Mouse (Mus musculus): Measurements from ENCODE around the gene Hivep2.

Gene Hivep2

GRCm38 (mm10) chr10:14168197-14168844, 202.4 kb downstream of the Hivep2 start:
- DNase-seq (ENCODE audit: low spot score) = no peak

GRCm38 (mm10) chr10:14168869-14169566, 203.1 kb downstream of the Hivep2 start:
- DNase-seq (ENCODE audit: low spot score) = no peak

- no peak for DNase-seq (ENCODE audit: low spot score)
Measured at GRCm38 (mm10) chr10:14174124-14174523, 208.2 kb downstream of the Hivep2 start.

- no peak for DNase-seq (ENCODE audit: low spot score)
Measured at GRCm38 (mm10) chr10:14179424-14180339, 213.8 kb downstream of the Hivep2 start.

GRCm38 (mm10) chr10:14186352-14186976, 220.6 kb downstream of the Hivep2 start:
- DNase-seq (ENCODE audit: low spot score) = no peak

GRCm38 (mm10) chr10:14189050-14189449, 223.2 kb downstream of the Hivep2 start:
- DNase-seq (ENCODE audit: low spot score) = no peak

GRCm38 (mm10) chr10:14191202-14191601, 225.3 kb downstream of the Hivep2 start:
- DNase-seq (ENCODE audit: low spot score) = no peak

GRCm38 (mm10) chr10:14192156-14192555, 226.3 kb downstream of the Hivep2 start:
- no peak for DNase-seq (ENCODE audit: low spot score)

GRCm38 (mm10) chr10:14193702-14194101, 227.8 kb downstream of the Hivep2 start:
- no peak for DNase-seq (ENCODE audit: low spot score)

- DNase-seq (ENCODE audit: low spot score) = no peak
Measured at GRCm38 (mm10) chr10:14195778-14196650, 230.1 kb downstream of the Hivep2 start.

GRCm38 (mm10) chr10:14196785-14197184, 230.9 kb downstream of the Hivep2 start:
- no peak for DNase-seq (ENCODE audit: low spot score)

GRCm38 (mm10) chr10:14197261-14197660, 231.4 kb downstream of the Hivep2 start:
- peak; percentile 25 for DNase-seq (ENCODE audit: low spot score)

- no peak for DNase-seq (ENCODE audit: low spot score)
Measured at GRCm38 (mm10) chr10:14199332-14199731, 233.5 kb downstream of the Hivep2 start.

GRCm38 (mm10) chr10:14200310-14200709, 234.4 kb downstream of the Hivep2 start:
- peak; percentile 81 for DNase-seq (ENCODE audit: low spot score)
